Mouse (Mus musculus): Measurements from ENCODE around the gene Ikbip.

Ikbip gene

GRCm38 (mm10) chr10:91082550-91083392 is at the start of gene Ikbip, which contains the start of gene Apaf1:
Ikbip (plus strand) TSS chr10:91082940.
Apaf1 (minus strand) TSS chr10:91082770.
- DNase-seq, result peak; percentile 100

GRCm38 (mm10) chr10:91033942-91034341 is 48.8 kb upstream of the Ikbip start:
- DNase-seq, result peak; percentile 63

- no peak for DNase-seq
Observed at GRCm38 (mm10) chr10:91049696-91050095, 33.0 kb upstream of the Ikbip start.

GRCm38 (mm10) chr10:91051156-91051555 is 31.6 kb upstream of the Ikbip start:
- peak; percentile 67 for DNase-seq

GRCm38 (mm10) chr10:91052734-91053133 is 30.0 kb upstream of the Ikbip start:
- no peak for DNase-seq

GRCm38 (mm10) chr10:91060742-91061141 is 22.0 kb upstream of the Ikbip start:
- peak; percentile 35 for DNase-seq

GRCm38 (mm10) chr10:91062355-91062754 is 20.4 kb upstream of the Ikbip start:
- DNase-seq, result no peak

GRCm38 (mm10) chr10:91071768-91072167 is 11.0 kb upstream of the Ikbip start:
- no peak for DNase-seq

GRCm38 (mm10) chr10:91073345-91073744 is 9.4 kb upstream of the Ikbip start:
- DNase-seq, result no peak

GRCm38 (mm10) chr10:91076667-91077066 is 6.1 kb upstream of the Ikbip start:
- no peak for DNase-seq

GRCm38 (mm10) chr10:91080540-91080939 is 2.2 kb upstream of the Ikbip start:
- no peak for DNase-seq

GRCm38 (mm10) chr10:91081959-91082507 is 707 bp upstream of the Ikbip start:
- DNase-seq, result no peak

- peak; percentile 10 for DNase-seq
Observed at GRCm38 (mm10) chr10:91083393-91083927, 720 bp downstream of the Ikbip start.

- DNase-seq, result no peak
Observed at GRCm38 (mm10) chr10:91092812-91093211, 10.1 kb downstream of the Ikbip start.

- DNase-seq, result peak; percentile 31
Observed at GRCm38 (mm10) chr10:91094251-91095104, 11.7 kb downstream of the Ikbip start.

- no peak for DNase-seq
Observed at GRCm38 (mm10) chr10:91098056-91098455, 15.3 kb downstream of the Ikbip start.

- DNase-seq, result no peak
Observed at GRCm38 (mm10) chr10:91100101-91100500, 17.4 kb downstream of the Ikbip start.

- no peak for DNase-seq
Observed at GRCm38 (mm10) chr10:91101936-91102335, 19.2 kb downstream of the Ikbip start.

GRCm38 (mm10) chr10:91102799-91103590 is 20.3 kb downstream of the Ikbip start:
- DNase-seq, result no peak

GRCm38 (mm10) chr10:91105981-91106380 is 23.2 kb downstream of the Ikbip start:
- no peak for DNase-seq

GRCm38 (mm10) chr10:91109841-91110240 is 27.1 kb downstream of the Ikbip start:
- DNase-seq, result no peak

- DNase-seq, result no peak
Observed at GRCm38 (mm10) chr10:91116958-91117357, 34.2 kb downstream of the Ikbip start.
